25 mouse cellular contexts compared by ENCODE assay signal in the genomic region with DNA sequence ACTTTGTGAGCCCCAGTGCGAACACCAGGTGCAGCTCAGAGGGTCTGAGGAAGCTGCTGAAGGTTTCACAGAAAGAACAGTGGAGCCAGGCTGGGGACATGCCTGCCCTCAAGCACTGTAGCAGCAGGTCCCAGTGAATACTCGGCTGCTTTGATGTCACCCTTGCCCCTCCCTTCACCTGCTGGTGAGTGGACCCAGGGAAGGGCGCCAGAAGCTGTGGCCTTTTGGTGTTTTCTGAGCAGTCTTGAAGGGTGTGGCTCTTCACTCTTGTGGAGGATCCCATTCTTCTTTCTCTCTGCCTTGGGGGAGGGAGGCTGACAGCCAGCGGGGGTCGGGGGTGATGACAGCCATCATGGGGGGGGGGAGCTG.
"Had no signal": no experiment of that assay in that cellular context is flagged by ENCODE, and none has a peak within 500 bp of the region (broad histone marks: within the 10 kb centered on the region; RNA-seq: fewer than 3 reads in every experiment).

No protein-coding gene starts in this region.

- H3K27ac ChIP-seq: kidney, embryonic 15.5 days; left cerebral cortex, adult 2 months; limb, embryonic 12.5 days; limb, embryonic 15.5 days; liver, embryonic 14.5 days; midbrain, embryonic 15.5 days; neural tube, embryonic 12.5 days; neural tube, embryonic 15.5 days had no signal

- H3K9me3 ChIP-seq: limb, embryonic 15.5 days; midbrain, embryonic 15.5 days; neural tube, embryonic 12.5 days; neural tube, embryonic 15.5 days had no signal

- H3K9ac ChIP-seq: kidney, embryonic 15.5 days; limb, embryonic 12.5 days; limb, embryonic 15.5 days; liver, embryonic 14.5 days; liver, postnatal 0 days; lung, embryonic 14.5 days; midbrain, embryonic 15.5 days; neural tube, embryonic 12.5 days; neural tube, embryonic 15.5 days had no signal

- DNase-seq: kidney, adult 11 months; kidney, adult 8-10 months; kidney, postnatal 10 days; layer of hippocampus, postnatal 36 days; left cerebral cortex, postnatal 4 days; liver, postnatal 0 days; lung, embryonic 14.5 days; lung, postnatal 14 days; lung, postnatal 4 days; right cerebral cortex, adult 18-20 months; right cerebral cortex, postnatal 14 days; thymus, adult 18-20 months; thymus, postnatal 14 days; thymus, postnatal 4 days had no signal

- H3K36me3 ChIP-seq: limb, embryonic 12.5 days; limb, embryonic 15.5 days; midbrain, embryonic 15.5 days; neural tube, embryonic 12.5 days; neural tube, embryonic 15.5 days had no signal

- H3K4me1 ChIP-seq: kidney, embryonic 15.5 days; limb, embryonic 12.5 days; limb, embryonic 15.5 days; midbrain, embryonic 15.5 days; neural tube, embryonic 12.5 days; neural tube, embryonic 15.5 days had no signal

- H3K4me2 ChIP-seq: kidney, embryonic 15.5 days; limb, embryonic 12.5 days; limb, embryonic 15.5 days; liver, embryonic 11.5 days; lung, embryonic 14.5 days; midbrain, embryonic 11.5 days; midbrain, embryonic 15.5 days; neural tube, embryonic 12.5 days; neural tube, embryonic 15.5 days had no signal

- H3K4me3 ChIP-seq: kidney, embryonic 15.5 days; left cerebral cortex, adult 2 months; limb, embryonic 12.5 days; limb, embryonic 15.5 days; midbrain, embryonic 15.5 days; neural tube, embryonic 12.5 days; neural tube, embryonic 15.5 days had no signal

- ATAC-seq: inflammation-experienced regulatory T-cells, adult 6 months; liver, postnatal 0 days; midbrain, embryonic 15.5 days had no signal

- H3K27me3 ChIP-seq: kidney, embryonic 15.5 days; limb, embryonic 12.5 days; limb, embryonic 15.5 days; midbrain, embryonic 15.5 days; neural tube, embryonic 12.5 days; neural tube, embryonic 15.5 days had no signal
